Mouse (Mus musculus) embryonic facial prominence, embryonic 14.5 days (tissue): ENCODE measurements around the gene Nup85. TPM values are rescaled to one million over a fixed set of nuclear protein-coding genes. Genes with fewer than 3 reads are reported as not detected.
A peak's percentile ranks its signal among the peaks of the same experiment; 100 is the strongest.

Experiments used
- ATAC-seq: fragments of 200-750 bp; cut with Nextera tagmentation; 2 replicates; pipeline ENCODE4 v1.8.0; 2017; ENCODE audit warnings: low read depth, moderate number of reproducible peaks, moderate TSS enrichment
- DNase-seq: peaks from one replicate; pipeline ENCODE4 v3.0.0-alpha.2; 2015; ENCODE audit warnings: low spot score
- H3K27ac ChIP-seq: fragments of 300-500 bp; sonication (generic); replicated peaks from 2 replicates; pipeline ENCODE4 v1.5.1; 2014; ENCODE audit warnings: low read depth, mild to moderate bottlenecking, low read length, moderate library complexity
- H3K27me3 ChIP-seq: fragments of 300-500 bp; sonication (generic); replicated peaks from 2 replicates; pipeline ENCODE4 v1.6.1; 2014; ENCODE audit warnings: low read length; ENCODE audit not compliant: control insufficient read depth, insufficient read depth
- H3K36me3 ChIP-seq: fragments of 300-500 bp; sonication (generic); 2 replicates; pipeline ENCODE4 v1.6.1; 2014; ENCODE audit warnings: low read length, mixed read lengths; ENCODE audit not compliant: control insufficient read depth, insufficient read depth
- H3K4me1 ChIP-seq: fragments of 300-500 bp; sonication (generic); 2 replicates; pipeline ENCODE4 v1.6.1; 2014; ENCODE audit warnings: antibody characterized with exemption, low read length; ENCODE audit not compliant: control insufficient read depth, insufficient read depth
- H3K4me2 ChIP-seq: fragments of 300-500 bp; sonication (generic); 2 replicates; pipeline ENCODE4 v1.6.1; 2014; ENCODE audit warnings: low read depth, mild to moderate bottlenecking, low read length, moderate library complexity, mixed read lengths
- H3K4me3 ChIP-seq: fragments of 300-500 bp; sonication (generic); 2 replicates; pipeline ENCODE4 v1.5.1; 2014; ENCODE audit warnings: low read depth, mild to moderate bottlenecking, low read length
- H3K9ac ChIP-seq: fragments of 300-500 bp; sonication (generic); 2 replicates; pipeline ENCODE4 v1.6.1; 2014; ENCODE audit warnings: low read depth, mild to moderate bottlenecking, low read length, moderate library complexity, mixed read lengths
- H3K9me3 ChIP-seq: fragments of 300-500 bp; sonication (generic); 2 replicates; pipeline ENCODE4 v1.6.1; 2016; ENCODE audit warnings: low read length; ENCODE audit not compliant: control insufficient read depth
- WGBS: fragments of 180-500 bp; shearing (Covaris S2); extraction: QIAGEN DNeasy Blood & Tissue Kit; methylation state at CpG from one replicate; pipeline ENCODE4 v1.1.7; 2014; 5-methylcytosine and 5-hydroxymethylcytosine counted together
- polyA plus RNA-seq: library from polyadenylated mRNA; unstranded; fragments of >200 nt; fragmentation: Nextera tagmentation; extraction: Ambion mirVana; gene quantifications from 2 replicates; pipeline ENCODE4 v1.2.1, GENCODE M21; 2014

Gene Nup85
- polyA plus RNA-seq, 1 experiment from 2014 or later, result 128 TPM

DNA sequence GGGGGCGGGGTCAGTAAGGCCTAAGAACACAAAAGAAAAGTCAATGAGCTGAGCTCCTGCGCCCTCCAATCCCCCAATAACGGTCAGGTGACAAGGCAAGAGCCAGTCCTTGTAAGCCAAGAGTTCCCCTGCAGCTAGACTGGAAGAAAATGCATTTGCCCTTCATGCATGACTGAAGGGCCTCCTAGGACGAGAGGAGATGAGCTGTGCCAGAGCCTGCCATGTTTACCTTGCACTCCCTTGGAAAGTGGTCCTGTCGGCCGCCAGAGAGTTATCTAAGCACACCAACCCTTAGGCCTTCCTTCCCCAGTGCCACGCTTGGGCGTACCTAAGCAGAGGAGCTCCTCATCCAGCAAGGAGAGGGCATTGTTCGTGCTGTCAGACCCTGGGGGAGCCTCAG, 23.8 kb downstream of the Nup85 start:
- Histone ChIP-seq H3K4me1 (no peaks in the 10 kb centered on the region), H3K4me2 (no peak overlapping the region), H3K9ac (no peak overlapping the region), H3K27ac (no peak overlapping the region), H3K9me3 (no peaks in the 10 kb centered on the region), H3K36me3 (peaks cover 96% of the 10 kb centered on the region), H3K27me3 (no peaks in the 10 kb centered on the region), H3K4me3 (no peak overlapping the region)
- 85% methylated on average over 9 of the region's 9 CpGs for WGBS
- DNase-seq (no peak), ATAC-seq (no peak)

DNA sequence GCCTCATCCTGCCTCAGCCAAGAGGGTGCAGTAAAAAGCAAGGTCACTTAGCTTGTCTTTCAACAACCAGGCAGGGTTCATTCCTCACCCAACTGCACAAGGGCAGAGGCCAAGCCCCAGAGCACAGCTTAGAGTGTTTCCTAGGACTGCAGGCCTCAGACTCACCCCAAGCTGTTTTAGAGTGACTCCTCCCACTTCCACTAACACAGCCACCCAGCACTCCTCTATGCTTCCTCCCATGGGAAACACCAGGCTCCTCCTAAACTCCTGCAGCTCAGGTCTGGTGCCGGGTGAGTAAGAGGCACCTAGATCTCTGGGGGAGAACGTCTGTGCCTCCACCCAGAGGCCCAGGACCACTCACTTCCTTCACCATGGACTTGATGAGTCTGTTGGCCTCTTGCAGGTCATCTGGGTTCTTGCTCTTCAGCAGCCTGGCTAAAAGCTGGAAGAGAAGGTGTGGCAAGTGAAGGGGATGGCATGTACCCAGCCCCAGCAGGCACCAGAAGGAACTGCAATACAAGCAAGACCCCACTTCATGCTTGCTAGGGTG, 26.4 kb downstream of the Nup85 start:
- H3K36me3 ChIP-seq, result peaks cover 94% of the 10 kb centered on the region
- H3K4me2 ChIP-seq, result no peak overlapping the region
- H3K4me3 ChIP-seq, result no peak overlapping the region
- no peaks in the 10 kb centered on the region for H3K4me1 ChIP-seq
- DNase-seq (no peak), ATAC-seq (no peak)
- no peak overlapping the region for H3K27ac ChIP-seq
- H3K27me3 ChIP-seq, result no peaks in the 10 kb centered on the region
- H3K9me3 ChIP-seq, result no peaks in the 10 kb centered on the region
- WGBS, result 84% methylated on average over 2 of the region's 2 CpGs
- H3K9ac ChIP-seq, result no peak overlapping the region

DNA sequence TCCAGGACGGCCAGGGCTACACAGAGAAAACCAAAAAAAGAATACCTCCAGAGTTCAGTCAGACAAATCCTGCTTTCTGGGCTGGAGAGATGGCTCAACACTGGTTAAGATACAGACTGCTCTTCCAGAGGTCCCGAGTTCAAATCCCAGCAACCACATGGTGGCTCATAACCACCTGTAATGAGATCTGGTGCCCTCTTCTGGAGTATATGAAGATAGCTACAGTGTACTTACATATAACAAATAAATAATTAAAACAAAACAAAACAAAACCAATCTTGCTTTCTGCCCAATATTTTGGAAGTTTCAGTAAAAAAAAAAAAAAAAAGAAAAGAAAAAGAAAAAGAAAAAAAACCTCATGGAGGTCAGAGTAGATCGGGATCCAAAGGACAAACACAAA, 31.0 kb downstream of the Nup85 start:
- Histone ChIP-seq H3K27ac (no peak overlapping the region), H3K27me3 (no peaks in the 10 kb centered on the region), H3K4me2 (no peak overlapping the region), H3K4me3 (no peak overlapping the region), H3K9me3 (no peaks in the 10 kb centered on the region), H3K9ac (no peak overlapping the region), H3K36me3 (peaks cover 76% of the 10 kb centered on the region), H3K4me1 (no peaks in the 10 kb centered on the region)
- WGBS, result 97% methylated on average over 3 of the region's 3 CpGs
- no peak for ATAC-seq
- DNase-seq, result no peak

DNA sequence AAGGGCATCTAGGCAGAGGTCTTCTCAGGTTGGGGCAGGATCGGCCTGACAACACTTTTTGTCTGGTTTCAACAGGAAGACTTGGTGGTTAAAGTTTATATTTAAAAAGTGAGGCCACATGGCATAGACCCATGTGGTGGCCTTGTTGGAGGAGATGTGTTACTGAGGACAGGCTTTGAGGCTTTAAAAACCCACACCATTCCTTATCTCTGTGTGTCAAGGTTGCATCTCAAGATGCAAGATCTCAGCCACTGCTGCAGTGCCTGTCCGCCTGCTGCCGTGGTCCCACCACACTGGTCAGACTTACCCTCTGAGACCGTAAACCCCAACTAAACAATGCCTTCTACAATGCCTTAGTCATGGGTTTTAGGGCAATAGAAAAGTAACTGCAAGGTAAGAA, 34.1 kb downstream of the Nup85 start:
- H3K36me3 ChIP-seq, result peaks cover 46% of the 10 kb centered on the region
- ATAC-seq, result no peak
- no peak overlapping the region for H3K27ac ChIP-seq
- no peak overlapping the region for H3K9ac ChIP-seq
- WGBS, result 93% methylated on average over 4 of the region's 4 CpGs
- H3K4me3 ChIP-seq, result no peak overlapping the region
- H3K27me3 ChIP-seq, result no peaks in the 10 kb centered on the region
- peaks cover 10% of the 10 kb centered on the region for H3K4me1 ChIP-seq
- no peaks in the 10 kb centered on the region for H3K9me3 ChIP-seq
- no peak for DNase-seq
- no peak overlapping the region for H3K4me2 ChIP-seq

DNA sequence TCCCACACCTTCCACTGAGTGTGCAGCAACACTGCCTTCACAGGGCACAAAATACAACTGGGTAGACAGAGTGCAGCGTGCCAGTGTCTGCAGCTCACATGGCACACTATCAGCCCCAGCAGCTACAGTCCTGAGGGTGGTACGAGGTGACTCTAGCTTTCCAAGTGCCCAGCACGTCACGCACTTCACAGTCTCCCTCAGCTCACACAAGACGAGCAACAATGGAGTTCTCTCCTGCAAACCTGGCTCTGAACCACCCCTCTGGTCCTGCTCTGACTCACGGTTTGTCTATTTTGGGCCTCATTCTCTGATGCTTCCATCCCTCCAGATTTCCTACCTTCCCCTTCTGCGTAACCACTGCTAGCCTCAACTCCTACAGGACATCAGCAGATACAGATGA, 35.5 kb downstream of the Nup85 start:
- no peak for ATAC-seq
- no peak overlapping the region for H3K4me2 ChIP-seq

DNA sequence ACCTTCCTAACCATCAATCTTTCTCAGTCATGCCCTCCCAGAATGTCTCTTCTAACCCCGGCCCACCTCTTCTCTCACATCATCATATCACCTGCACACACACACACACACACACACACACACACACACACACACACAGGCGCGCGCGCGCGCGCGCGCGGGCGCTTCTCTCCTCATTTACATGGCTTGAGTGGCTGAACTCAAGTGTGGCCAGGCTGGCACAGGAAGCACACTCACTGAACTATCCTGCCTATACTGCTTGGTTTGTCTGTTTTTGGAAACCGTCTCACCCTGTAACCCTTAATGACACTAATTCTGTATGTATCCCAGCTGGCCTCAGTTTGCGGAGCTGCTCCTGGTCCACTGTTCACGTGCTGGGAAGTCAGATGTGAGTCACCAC, 36.5 kb downstream of the Nup85 start:
- no peak overlapping the region for H3K4me2 ChIP-seq
- peaks cover 32% of the 10 kb centered on the region for H3K36me3 ChIP-seq
- WGBS, result 98% methylated on average over 15 of the region's 15 CpGs
- DNase-seq (no peak), ATAC-seq (no peak)
- no peak overlapping the region for H3K27ac ChIP-seq
- peaks cover 17% of the 10 kb centered on the region for H3K4me1 ChIP-seq
- H3K9me3 ChIP-seq, result no peaks in the 10 kb centered on the region
- H3K4me3 ChIP-seq, result no peak overlapping the region
- no peaks in the 10 kb centered on the region for H3K27me3 ChIP-seq
- H3K9ac ChIP-seq, result no peak overlapping the region

More for the DNA sequence above, 35.5 kb downstream of the Nup85 start:
- DNase-seq, result no peak
- H3K4me1 ChIP-seq, result peaks cover 11% of the 10 kb centered on the region
- no peak overlapping the region for H3K27ac ChIP-seq
- H3K9me3 ChIP-seq, result no peaks in the 10 kb centered on the region
- no peak overlapping the region for H3K4me3 ChIP-seq
- H3K36me3 ChIP-seq, result peaks cover 32% of the 10 kb centered on the region
- no peak overlapping the region for H3K9ac ChIP-seq
- 96% methylated on average over 7 of the region's 7 CpGs for WGBS
- no peaks in the 10 kb centered on the region for H3K27me3 ChIP-seq

DNA sequence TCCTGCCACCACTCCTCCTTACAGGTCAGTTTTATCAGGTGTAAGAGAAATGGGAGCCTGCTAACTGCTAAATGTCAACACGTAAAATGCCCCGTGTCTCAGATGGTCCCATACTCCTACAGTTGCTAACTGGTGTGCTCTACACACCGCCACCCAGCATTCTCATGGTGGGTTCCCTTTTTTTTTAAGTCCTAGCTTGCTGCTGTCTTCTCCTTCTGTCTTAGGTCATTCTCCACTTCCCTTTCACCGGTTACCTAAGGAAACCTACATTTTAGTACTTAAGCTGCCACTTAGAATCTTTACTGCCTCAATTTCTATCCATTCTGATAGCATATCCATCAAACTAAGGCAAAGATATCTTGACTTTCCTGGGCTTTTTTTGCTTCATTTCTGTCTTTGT, 36.9 kb downstream of the Nup85 start:
- Histone ChIP-seq H3K4me2 (no peak overlapping the region), H3K9me3 (no peaks in the 10 kb centered on the region), H3K9ac (no peak overlapping the region), H3K27me3 (no peaks in the 10 kb centered on the region), H3K4me3 (no peak overlapping the region), H3K36me3 (peaks cover 32% of the 10 kb centered on the region), H3K4me1 (peaks cover 17% of the 10 kb centered on the region), H3K27ac (no peak overlapping the region)
- no peak for DNase-seq
- ATAC-seq, result no peak
- WGBS, result 93% methylated on average over 4 of the region's 4 CpGs

DNA sequence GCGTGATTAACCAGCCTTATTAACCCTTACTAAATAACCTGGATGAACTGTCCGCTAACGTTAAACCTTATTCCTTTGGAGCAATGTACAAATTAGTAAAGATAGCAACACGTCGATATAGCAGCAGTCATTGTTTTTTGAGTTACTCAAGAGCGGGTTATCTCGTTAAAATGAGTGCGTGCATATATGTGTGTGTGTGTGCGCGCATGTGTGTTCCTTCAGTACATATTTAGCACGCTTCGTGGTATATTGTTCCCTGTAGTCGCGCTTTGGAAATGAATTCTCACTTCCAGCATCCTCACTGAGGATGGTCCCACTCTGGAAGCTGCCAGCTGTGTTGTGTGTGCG, 38.9 kb downstream of the Nup85 start:
- ATAC-seq (no peak), DNase-seq (no peak)
- Histone ChIP-seq H3K4me1 (peaks cover 17% of the 10 kb centered on the region), H3K9ac (peak overlapping the region; percentile 97), H3K4me2 (peak overlapping the region; percentile 88), H3K36me3 (peaks cover 38% of the 10 kb centered on the region), H3K4me3 (peak overlapping the region; percentile 98), H3K27me3 (no peaks in the 10 kb centered on the region), H3K27ac (peak overlapping the region; percentile 90), H3K9me3 (no peaks in the 10 kb centered on the region)
- WGBS, result 5% methylated on average over 15 of the region's 15 CpGs

DNA sequence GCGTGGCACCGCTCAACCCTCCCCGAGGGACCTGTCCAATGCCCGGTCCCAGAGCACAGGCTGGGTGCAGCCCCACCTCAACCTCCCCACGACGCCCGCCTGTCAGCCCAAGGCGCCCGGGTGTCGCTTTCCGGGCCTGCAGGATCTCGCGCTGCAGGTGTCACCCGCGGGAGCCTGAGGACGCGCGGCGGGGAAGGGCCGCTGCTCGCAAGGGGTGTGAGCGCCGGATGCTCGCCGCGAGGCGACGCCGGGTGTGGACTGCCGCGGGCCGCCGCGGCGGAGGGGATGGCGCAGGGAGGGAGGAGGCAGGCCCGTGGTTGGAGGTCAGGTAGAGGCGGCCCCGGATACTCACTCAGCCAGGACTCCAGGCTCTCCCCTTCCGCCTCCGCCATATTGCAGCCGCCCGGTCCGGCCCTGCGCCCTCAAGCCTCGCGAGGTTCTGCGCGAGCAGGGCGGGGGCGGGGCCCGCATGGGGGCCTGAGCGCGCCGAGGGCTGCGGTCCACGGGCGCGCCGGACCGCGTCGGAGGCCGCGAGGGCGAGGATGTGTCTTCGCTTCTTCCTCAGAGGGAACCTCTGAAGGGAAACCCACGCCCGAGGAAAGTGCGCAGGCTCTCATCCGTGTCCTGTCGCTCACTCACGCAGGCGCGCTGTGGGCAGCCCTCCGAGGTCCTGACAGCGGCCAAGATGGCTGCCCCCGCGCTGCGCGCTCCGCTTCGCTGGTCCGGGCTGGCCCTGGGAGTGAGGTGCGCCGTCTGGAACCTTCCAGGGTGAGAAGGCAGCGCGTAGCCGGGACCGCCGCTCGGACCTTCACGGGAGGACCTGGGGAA, 39.5 kb downstream of the Nup85 start, which contains the start of the genes Mrps7 and Gga3:
Mrps7 (plus strand) TSS at position 450 of the 828 bp plus-strand sequence.
Gga3 (minus strand) TSS at position 576 of the 828 bp plus-strand sequence.
- H3K4me3 ChIP-seq, result peak within 1 kb of the TSS; percentile 98
- H3K4me1 ChIP-seq, result peaks cover 17% of the 10 kb centered on the region
- peak; percentile 93 for DNase-seq
- WGBS, result under 1% methylated on average over 37 of the region's 93 CpGs
- no peaks in the 10 kb centered on the region for H3K9me3 ChIP-seq
- peak; percentile 97 for ATAC-seq
- no peaks in the 10 kb centered on the region for H3K27me3 ChIP-seq
- peak within 1 kb of the TSS; percentile 88 for H3K4me2 ChIP-seq
- peak within 1 kb of the TSS; percentile 90 for H3K27ac ChIP-seq
- H3K36me3 ChIP-seq, result peaks cover 40% of the 10 kb centered on the region
- H3K9ac ChIP-seq, result peak within 1 kb of the TSS; percentile 97
